Mouse (Mus musculus) hematopoietic stem cell, adult 5-6 weeks (primary cell): ENCODE results near the gene Slamf8. TPM values are rescaled to one million over a fixed set of nuclear protein-coding genes. Genes with fewer than 3 reads are reported as not detected.

Experiments
- ATAC-seq, 2 experiments: fragments of 125-278 bp in 1 of 2; replicated peaks in 1 of 2; 2 replicates each; pipeline ENCODE4 v1.8.0; 2016 to 2017; ENCODE audit warnings: inconsistent platforms in 2 of 2, mild to moderate bottlenecking in 2 of 2, moderate number of reproducible peaks in 2 of 2, low read depth in 1 of 2, moderate TSS enrichment in 1 of 2; ENCODE audit not compliant: low FRiP score in 2 of 2, poor library complexity in 2 of 2, severe bottlenecking in 2 of 2, insufficient read depth in 1 of 2, low TSS enrichment in 1 of 2
- total RNA-seq: library from RNA; stranded (forward); fragments of 172-1452, 232-1000 nt; gene quantifications from 2 replicates; pipeline ENCODE4 v1.2.3, GENCODE M21; 2017

The Slamf8 gene
- total RNA-seq, 1 experiment from 2014 or later: 0.50 TPM

GRCm38 (mm10) chr1:172551009-172551408 is 39.4 kb downstream of the Slamf8 start:
- ATAC-seq: no peak

- peak; percentile 84 to 87 for ATAC-seq
Observed at GRCm38 (mm10) chr1:172550551-172550951, 39.8 kb downstream of the Slamf8 start.

- ATAC-seq: no peak
Observed at GRCm38 (mm10) chr1:172549717-172550116, 40.7 kb downstream of the Slamf8 start.

- ATAC-seq: no peak
Observed at GRCm38 (mm10) chr1:172549314-172549713, 41.1 kb downstream of the Slamf8 start.

- ATAC-seq: peak; percentile 84
Observed at GRCm38 (mm10) chr1:172548501-172548900, 41.9 kb downstream of the Slamf8 start.

GRCm38 (mm10) chr1:172546062-172546461 is 44.3 kb downstream of the Slamf8 start:
- ATAC-seq: no peak

GRCm38 (mm10) chr1:172540283-172540820 is 50.0 kb downstream of the Slamf8 start:
- ATAC-seq: no peak

- no peak for ATAC-seq
Observed at GRCm38 (mm10) chr1:172539827-172540226, 50.5 kb downstream of the Slamf8 start.

GRCm38 (mm10) chr1:172535116-172535515 is 55.3 kb downstream of the Slamf8 start:
- ATAC-seq: no peak

GRCm38 (mm10) chr1:172532551-172532950 is 57.8 kb downstream of the Slamf8 start:
- peak in 1 of 2 experiments; percentile 8; a peak in 1 of 4 replicates for ATAC-seq

Other genes with a start within 250 kb of the Slamf8 start
- gene Kcnj10, start 249.4 kb downstream of the Slamf8 start, total RNA-seq: 0.38 TPM in 1 of 2 replicates, not detected in the other
- gene Pigm, start 214.0 kb downstream of the Slamf8 start, total RNA-seq: 17.4 and 19.5 TPM in 2 replicates
- gene Slamf9, start 115.2 kb downstream of the Slamf8 start, total RNA-seq: not detected in 2 replicates
- 1.1 and 1.9 TPM in 2 replicates for gene Igsf9, start 108.8 kb downstream of the Slamf8 start, total RNA-seq
- gene Tagln2, start 90.5 kb downstream of the Slamf8 start, total RNA-seq: 251 and 258 TPM in 2 replicates
- 1.2 and 2.9 TPM in 2 replicates for gene Cfap45, start 69.8 kb downstream of the Slamf8 start, total RNA-seq
- not detected in 2 replicates for gene Vsig8, start 34.6 kb downstream of the Slamf8 start, total RNA-seq
- gene Fcrl6, start 12.0 kb upstream of the Slamf8 start, total RNA-seq: not detected in 2 replicates
- 0.79 and 2.1 TPM in 2 replicates for gene Dusp23, start 42.4 kb upstream of the Slamf8 start, total RNA-seq
- not detected in 2 replicates for gene Crp, start 107.5 kb upstream of the Slamf8 start, total RNA-seq